Mouse (Mus musculus): Measurements from ENCODE around the gene Trim38. TPM values are rescaled to one million over a fixed set of nuclear protein-coding genes. Genes with fewer than 3 reads are reported as not detected.

Trim38 gene
- polyA plus RNA-seq, 1 experiment from 2014 or later, result 0.16 TPM

Small RNA genes lying within 50 kb of the gene (microRNA-seq; reads per million reads assigned to microRNA genes)
- gene Gm44314 (not detected), gene Gm44484 (not detected)

Other genes starting within 250 kb of the Trim38 start
- 6.0 and 9.0 TPM in 2 replicates for gene Hist1h4h, start 238.9 kb upstream of the Trim38 start, polyA plus RNA-seq (2016; fragmentation: Nextera tagmentation; extraction: Ambion mirVana)
- gene Hist1h2af, start 236.0 kb upstream of the Trim38 start, polyA plus RNA-seq (2016; fragmentation: Nextera tagmentation; extraction: Ambion mirVana), result 9.8 and 16.3 TPM in 2 replicates
- 10.5 and 17.3 TPM in 2 replicates for gene Hist1h3g, start 234.5 kb upstream of the Trim38 start, polyA plus RNA-seq (2016; fragmentation: Nextera tagmentation; extraction: Ambion mirVana)
- gene Hist1h2bh, start 226.5 kb upstream of the Trim38 start, polyA plus RNA-seq (2016; fragmentation: Nextera tagmentation; extraction: Ambion mirVana), result 1.4 TPM in 2 replicates
- gene Hist1h3f, start 225.9 kb upstream of the Trim38 start, polyA plus RNA-seq (2016; fragmentation: Nextera tagmentation; extraction: Ambion mirVana), result 2.1 and 3.2 TPM in 2 replicates
- 2.7 and 3.6 TPM in 2 replicates for gene Hist1h4f, start 218.3 kb upstream of the Trim38 start, polyA plus RNA-seq (2016; fragmentation: Nextera tagmentation; extraction: Ambion mirVana)
- 0.58 and 0.80 TPM in 2 replicates for gene Hist1h1d, start 216.7 kb upstream of the Trim38 start, polyA plus RNA-seq (2016; fragmentation: Nextera tagmentation; extraction: Ambion mirVana)
- 11.1 and 12.8 TPM in 2 replicates for gene Hist1h3e, start 207.5 kb upstream of the Trim38 start, polyA plus RNA-seq (2016; fragmentation: Nextera tagmentation; extraction: Ambion mirVana)
- 153 and 213 TPM in 2 replicates for gene Hist1h2ae, start 198.7 kb upstream of the Trim38 start, polyA plus RNA-seq (2016; fragmentation: Nextera tagmentation; extraction: Ambion mirVana)
- 16.5 and 25.4 TPM in 2 replicates for gene Hist1h2bg, start 198.5 kb upstream of the Trim38 start, polyA plus RNA-seq (2016; fragmentation: Nextera tagmentation; extraction: Ambion mirVana)
- 12.5 and 21.2 TPM in 2 replicates for gene Hist1h2bf, start 195.7 kb upstream of the Trim38 start, polyA plus RNA-seq (2016; fragmentation: Nextera tagmentation; extraction: Ambion mirVana)
- 1.9 and 2.7 TPM in 2 replicates for gene Hist1h2ad, start 195.5 kb upstream of the Trim38 start, polyA plus RNA-seq (2016; fragmentation: Nextera tagmentation; extraction: Ambion mirVana)
- gene Hist1h3d, start 194.2 kb upstream of the Trim38 start, polyA plus RNA-seq (2016; fragmentation: Nextera tagmentation; extraction: Ambion mirVana), result 9.5 and 11.3 TPM in 2 replicates
- gene Hist1h4d, start 188.3 kb upstream of the Trim38 start, polyA plus RNA-seq (2016; fragmentation: Nextera tagmentation; extraction: Ambion mirVana), result 139 and 158 TPM in 2 replicates
- 2.2 and 3.7 TPM in 2 replicates for gene Hist1h2be, start 148.8 kb upstream of the Trim38 start, polyA plus RNA-seq (2016; fragmentation: Nextera tagmentation; extraction: Ambion mirVana)
- 24.6 and 30.8 TPM in 2 replicates for gene Hist1h1e, start 147.4 kb upstream of the Trim38 start, polyA plus RNA-seq (2016; fragmentation: Nextera tagmentation; extraction: Ambion mirVana)
- gene Hist1h2ac, start 86.0 kb upstream of the Trim38 start, polyA plus RNA-seq (2016; fragmentation: Nextera tagmentation; extraction: Ambion mirVana), result 1.1 and 1.3 TPM in 2 replicates
- gene Hist1h2bc, start 85.7 kb upstream of the Trim38 start, polyA plus RNA-seq (2016; fragmentation: Nextera tagmentation; extraction: Ambion mirVana), result 29.3 and 33.7 TPM in 2 replicates
- gene Hist1h1t, start 74.1 kb upstream of the Trim38 start, polyA plus RNA-seq (2016; fragmentation: Nextera tagmentation; extraction: Ambion mirVana), result not detected in 2 replicates
- 13.4 and 18.4 TPM in 2 replicates for gene Hist1h4c, start 71.5 kb upstream of the Trim38 start, polyA plus RNA-seq (2016; fragmentation: Nextera tagmentation; extraction: Ambion mirVana)
- gene Hfe, start 59.1 kb upstream of the Trim38 start, polyA plus RNA-seq (2016; fragmentation: Nextera tagmentation; extraction: Ambion mirVana), result 3.8 and 4.2 TPM in 2 replicates
- gene Hist1h1c, start 31.1 kb upstream of the Trim38 start, polyA plus RNA-seq (2016; fragmentation: Nextera tagmentation; extraction: Ambion mirVana), result 20.1 and 21.4 TPM in 2 replicates
- 20.7 and 22.1 TPM in 2 replicates for gene Hist1h3c, start 24.3 kb upstream of the Trim38 start, polyA plus RNA-seq (2016; fragmentation: Nextera tagmentation; extraction: Ambion mirVana)
- 6.3 and 6.7 TPM in 2 replicates for gene Hist1h2bb, start 23.2 kb upstream of the Trim38 start, polyA plus RNA-seq (2016; fragmentation: Nextera tagmentation; extraction: Ambion mirVana)
- 77.8 and 92.9 TPM in 2 replicates for gene Hist1h2ab, start 18.8 kb upstream of the Trim38 start, polyA plus RNA-seq (2016; fragmentation: Nextera tagmentation; extraction: Ambion mirVana)
- 17.7 and 30.1 TPM in 2 replicates for gene Hist1h3b, start 17.6 kb upstream of the Trim38 start, polyA plus RNA-seq (2016; fragmentation: Nextera tagmentation; extraction: Ambion mirVana)
- gene Hist1h4b, start 12.9 kb upstream of the Trim38 start, polyA plus RNA-seq (2016; fragmentation: Nextera tagmentation; extraction: Ambion mirVana), result 9.1 and 10.7 TPM in 2 replicates
- gene Hist1h4a, start 8.7 kb upstream of the Trim38 start, polyA plus RNA-seq (2016; fragmentation: Nextera tagmentation; extraction: Ambion mirVana), result 1.2 and 1.4 TPM in 2 replicates
- 11.9 and 12.8 TPM in 2 replicates for gene Hist1h3a, start 7.5 kb upstream of the Trim38 start, polyA plus RNA-seq (2016; fragmentation: Nextera tagmentation; extraction: Ambion mirVana)
- gene Hist1h1a, start 6.2 kb upstream of the Trim38 start, polyA plus RNA-seq (2016; fragmentation: Nextera tagmentation; extraction: Ambion mirVana), result 6.3 and 7.4 TPM in 2 replicates
- not detected in 2 replicates for gene Slc17a2, start 37.1 kb downstream of the Trim38 start, polyA plus RNA-seq (2016; fragmentation: Nextera tagmentation; extraction: Ambion mirVana)
- 0.06 TPM in 1 of 2 replicates, not detected in the other for gene Slc17a3, start 69.5 kb downstream of the Trim38 start, polyA plus RNA-seq (2016; fragmentation: Nextera tagmentation; extraction: Ambion mirVana)
- gene Slc17a1, start 97.8 kb downstream of the Trim38 start, polyA plus RNA-seq (2016; fragmentation: Nextera tagmentation; extraction: Ambion mirVana), result not detected in 2 replicates
- not detected in 2 replicates for gene Slc17a4, start 145.1 kb downstream of the Trim38 start, polyA plus RNA-seq (2016; fragmentation: Nextera tagmentation; extraction: Ambion mirVana)
- not detected in 2 replicates for gene Hist1h2ba, start 164.2 kb downstream of the Trim38 start, polyA plus RNA-seq (2016; fragmentation: Nextera tagmentation; extraction: Ambion mirVana)
- gene Hist1h2aa, start 164.5 kb downstream of the Trim38 start, polyA plus RNA-seq (2016; fragmentation: Nextera tagmentation; extraction: Ambion mirVana), result not detected in 2 replicates
- gene Scgn, start 221.3 kb downstream of the Trim38 start, polyA plus RNA-seq (2016; fragmentation: Nextera tagmentation; extraction: Ambion mirVana), result not detected in 2 replicates

Measured in limb, embryonic 12.5 days (tissue).